Mouse (Mus musculus) hindbrain, postnatal 0 days (tissue): ENCODE measurements around the gene Gm20388. TPM values are rescaled to one million over a fixed set of nuclear protein-coding genes. Genes with fewer than 3 reads are reported as not detected.

Experiments used
- ATAC-seq: fragments of 200-750 bp; cut with Nextera tagmentation; 2 replicates; pipeline ENCODE4 v1.8.0; 2017; ENCODE audit warnings: mild to moderate bottlenecking, moderate TSS enrichment, moderate library complexity
- DNase-seq: peaks from one replicate; pipeline ENCODE4 v3.0.0-alpha.2; 2015; ENCODE audit warnings: low spot score
- H3K27ac ChIP-seq: fragments of 300-500 bp; sonication (generic); 2 replicates; pipeline ENCODE4 v1.5.1; 2014; ENCODE audit warnings: mild to moderate bottlenecking
- H3K27me3 ChIP-seq: fragments of 300-500 bp; sonication (generic); 2 replicates; pipeline ENCODE4 v1.6.1; 2014; ENCODE audit warnings: low read length, mixed read lengths; ENCODE audit not compliant: insufficient read depth
- H3K36me3 ChIP-seq: fragments of 300-500 bp; sonication (generic); 2 replicates; pipeline ENCODE4 v1.6.1; 2014; ENCODE audit warnings: low read length, mixed read lengths; ENCODE audit not compliant: insufficient read depth
- H3K4me1 ChIP-seq: fragments of 300-500 bp; sonication (generic); 2 replicates; pipeline ENCODE4 v1.6.1; 2014; ENCODE audit warnings: antibody characterized with exemption, low read length, mixed read lengths; ENCODE audit not compliant: insufficient read depth
- H3K4me2 ChIP-seq: fragments of 300-500 bp; sonication (generic); 2 replicates; pipeline ENCODE4 v1.6.1; 2014; ENCODE audit warnings: low read depth, mild to moderate bottlenecking, low read length, moderate library complexity, mixed read lengths
- H3K4me3 ChIP-seq: fragments of 300-500 bp; sonication (generic); 2 replicates; pipeline ENCODE4 v1.5.1; 2014; ENCODE audit warnings: low read length
- H3K9ac ChIP-seq: fragments of 300-500 bp; sonication (generic); replicated peaks from 2 replicates; pipeline ENCODE4 v1.6.1; 2014; ENCODE audit warnings: mild to moderate bottlenecking, low read length, moderate library complexity, mixed read lengths
- H3K9me3 ChIP-seq: fragments of 300-500 bp; sonication (generic); 2 replicates; pipeline ENCODE4 v1.6.1; 2016; ENCODE audit warnings: low read length, mixed read lengths
- CTCF ChIP-seq: IDR thresholded peaks from 2 replicates; pipeline ENCODE4 v1.5.1; 2016; ENCODE audit warnings: antibody characterized with exemption, control low read depth, low read depth
- WGBS: fragments of 180-500 bp; shearing (Covaris S2); extraction: QIAGEN DNeasy Blood & Tissue Kit; methylation state at CpG from one replicate; pipeline ENCODE4 v1.1.7; 2014; 5-methylcytosine and 5-hydroxymethylcytosine counted together
- polyA plus RNA-seq: library from polyadenylated mRNA; unstranded; fragments of >200 nt; fragmentation: Nextera tagmentation; extraction: Ambion mirVana; gene quantifications from 2 replicates; pipeline ENCODE4 v1.2.1, GENCODE M21; 2015
- total RNA-seq: library from RNA; depleted of rRNA; stranded (reverse); fragments of >200 nt; gene quantifications from 2 replicates; pipeline ENCODE4 v1.2.3, GENCODE M21; 2014

Gm20388 gene
- total and polyA plus RNA-seq, 2 experiments from 2014 or later: 71.3 TPM; not detected in 1

- no peaks in the 10 kb centered on the region for H3K9me3 ChIP-seq
- DNase-seq: no peak
- H3K27ac ChIP-seq: no peak overlapping the region
- no peak for ATAC-seq
- no peaks in the 10 kb centered on the region for H3K36me3 ChIP-seq
- 21% methylated on average over 19 of the region's 19 CpGs for WGBS
- H3K9ac ChIP-seq: no peak overlapping the region
- H3K27me3 ChIP-seq: peaks cover 88% of the 10 kb centered on the region
- TF ChIP-seq CTCF: no peak
- H3K4me3 ChIP-seq: no peak overlapping the region
- H3K4me2 ChIP-seq: no peak overlapping the region
- H3K4me1 ChIP-seq: no peaks in the 10 kb centered on the region
These were observed 1175.6 kb downstream of the Gm20388 start for GRCm38 (mm10) chr8:121086004-121086900.

GRCm38 (mm10) chr8:121088281-121088680 lies 1177.6 kb downstream of the Gm20388 start:
- no peak overlapping the region for H3K4me3 ChIP-seq
- no peaks in the 10 kb centered on the region for H3K36me3 ChIP-seq
- ATAC-seq (no peak), DNase-seq (no peak)
- no peak overlapping the region for H3K4me2 ChIP-seq
- no peak for TF ChIP-seq CTCF
- 4% methylated on average over 8 of the region's 8 CpGs for WGBS
- H3K9ac ChIP-seq: no peak overlapping the region
- H3K9me3 ChIP-seq: no peaks in the 10 kb centered on the region
- no peak overlapping the region for H3K27ac ChIP-seq
- H3K27me3 ChIP-seq: peaks cover 86% of the 10 kb centered on the region
- no peaks in the 10 kb centered on the region for H3K4me1 ChIP-seq

- H3K9ac ChIP-seq: no peak overlapping the region
- peaks cover 80% of the 10 kb centered on the region for H3K27me3 ChIP-seq
- 5% methylated on average over 40 of the region's 40 CpGs for WGBS
These were observed 1178.4 kb downstream of the Gm20388 start for GRCm38 (mm10) chr8:121088871-121089630.

GRCm38 (mm10) chr8:121089631-121090380 lies 1179.2 kb downstream of the Gm20388 start:
- no peak for DNase-seq
- no peak for TF ChIP-seq CTCF

More at GRCm38 (mm10) chr8:121088871-121089630, 1178.4 kb downstream of the Gm20388 start:
- no peak for DNase-seq
- ATAC-seq: no peak
- Histone ChIP-seq H3K36me3 (no peaks in the 10 kb centered on the region), H3K4me2 (no peak overlapping the region), H3K27ac (no peak overlapping the region), H3K9me3 (no peaks in the 10 kb centered on the region), H3K4me1 (no peaks in the 10 kb centered on the region), H3K4me3 (no peak overlapping the region)
- TF ChIP-seq CTCF: no peak

GRCm38 (mm10) chr8:121090716-121091115 lies 1180.1 kb downstream of the Gm20388 start:
- DNase-seq (peak; percentile 37), ATAC-seq (no peak)
- H3K27ac ChIP-seq: no peak overlapping the region
- peak; percentile 62 for TF ChIP-seq CTCF
- H3K4me3 ChIP-seq: no peak overlapping the region
- H3K4me1 ChIP-seq: no peaks in the 10 kb centered on the region
- no peaks in the 10 kb centered on the region for H3K9me3 ChIP-seq
- peaks cover 63% of the 10 kb centered on the region for H3K27me3 ChIP-seq
- 0% methylated on average over 1 of the region's 1 CpGs for WGBS
- no peak overlapping the region for H3K9ac ChIP-seq
- no peak overlapping the region for H3K4me2 ChIP-seq
- H3K36me3 ChIP-seq: no peaks in the 10 kb centered on the region

More at GRCm38 (mm10) chr8:121089631-121090380, 1179.2 kb downstream of the Gm20388 start:
- H3K36me3 ChIP-seq: no peaks in the 10 kb centered on the region
- H3K4me2 ChIP-seq: no peak overlapping the region
- peaks cover 72% of the 10 kb centered on the region for H3K27me3 ChIP-seq
- no peaks in the 10 kb centered on the region for H3K9me3 ChIP-seq
- H3K4me1 ChIP-seq: no peaks in the 10 kb centered on the region
- H3K9ac ChIP-seq: no peak overlapping the region
- ATAC-seq: no peak
- no peak overlapping the region for H3K27ac ChIP-seq
- no peak overlapping the region for H3K4me3 ChIP-seq
- 4% methylated on average over 32 of the region's 32 CpGs for WGBS

- no peak for TF ChIP-seq CTCF
- H3K27me3 ChIP-seq: peaks cover 49% of the 10 kb centered on the region
- ATAC-seq: no peak
- no peaks in the 10 kb centered on the region for H3K4me1 ChIP-seq
- no peak overlapping the region for H3K27ac ChIP-seq
- H3K36me3 ChIP-seq: peaks cover under 1% of the 10 kb centered on the region; the same call in 1 of the 2 replicates
- H3K4me2 ChIP-seq: no peak overlapping the region
- no peak overlapping the region for H3K4me3 ChIP-seq
- H3K9me3 ChIP-seq: no peaks in the 10 kb centered on the region
- H3K9ac ChIP-seq: no peak overlapping the region
- 30% methylated on average over 6 of the region's 6 CpGs for WGBS
- DNase-seq: no peak
These were observed 1181.5 kb downstream of the Gm20388 start for GRCm38 (mm10) chr8:121092141-121092540.
